Mouse (Mus musculus) R1 (cell line): ENCODE results near the gene Supt3.
A peak's percentile ranks its signal among the peaks of the same experiment; 100 is the strongest.

Experiments used
- DNase-seq: peaks from one replicate; pipeline ENCODE4 v3.0.0-alpha.2; 2018; ENCODE audit warnings: low read depth, low spot score

Gene Supt3

DNA sequence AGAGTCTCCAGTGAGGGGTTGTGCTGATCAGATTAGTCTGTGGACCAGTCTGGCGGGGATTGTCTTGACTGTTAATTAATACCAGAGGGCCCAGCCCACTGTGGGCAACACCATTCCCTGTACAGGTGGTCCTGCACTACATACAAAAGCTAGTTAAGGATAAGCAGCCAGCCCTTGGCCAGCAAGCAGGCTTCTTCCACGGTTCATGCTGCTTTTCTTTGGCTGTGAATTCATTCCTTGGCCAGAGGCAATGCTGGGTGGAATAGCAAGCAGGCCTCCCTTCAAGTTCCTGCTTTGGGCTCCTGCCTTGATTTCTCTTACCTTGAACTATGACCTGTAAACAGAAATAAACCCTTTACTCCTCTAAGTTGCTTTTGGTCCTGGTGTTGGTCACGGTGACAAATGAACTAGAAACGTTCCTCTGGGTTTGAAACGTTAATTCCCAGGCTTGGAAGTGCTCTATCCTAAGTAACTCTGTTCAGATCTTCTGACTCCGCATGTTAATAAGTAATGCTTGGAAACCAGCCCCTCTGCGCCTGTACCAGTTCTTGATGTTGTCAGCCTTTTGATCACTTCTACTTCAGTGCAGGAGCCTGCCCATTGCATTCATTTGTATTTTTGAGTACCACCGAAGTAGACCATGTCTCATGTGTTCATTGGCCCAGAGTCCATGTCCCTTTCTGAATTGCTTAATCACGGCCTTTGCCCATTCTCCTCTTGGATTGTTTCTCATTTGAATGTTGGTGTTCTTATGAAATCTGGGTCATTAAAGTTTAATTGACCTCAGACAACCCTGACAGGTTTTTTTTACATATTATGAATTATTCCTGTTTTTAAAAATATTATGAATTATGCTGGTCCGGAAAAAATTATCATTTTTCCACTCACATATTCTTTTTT is 356.8 kb downstream of the Supt3 start:
- DNase-seq = no peak

DNA sequence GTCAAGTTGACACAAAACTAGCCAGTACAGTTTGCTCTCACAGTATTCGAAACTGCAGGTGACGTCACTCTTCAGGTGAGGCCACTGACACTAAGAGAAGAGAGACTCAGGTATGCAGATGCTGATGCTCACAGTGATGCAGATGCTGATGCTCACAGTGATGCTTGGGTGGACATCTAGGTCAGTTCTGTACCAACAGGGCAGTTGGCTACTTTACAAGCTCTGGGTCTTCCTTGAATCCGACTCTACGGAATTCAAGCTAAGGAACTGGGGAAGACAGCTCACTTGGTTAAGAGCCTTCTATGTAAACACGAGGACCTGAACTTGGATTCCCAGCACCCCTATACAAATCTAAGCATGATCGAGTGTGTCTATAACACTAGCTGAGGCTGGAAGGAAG is 359.5 kb downstream of the Supt3 start:
- no peak for DNase-seq

DNA sequence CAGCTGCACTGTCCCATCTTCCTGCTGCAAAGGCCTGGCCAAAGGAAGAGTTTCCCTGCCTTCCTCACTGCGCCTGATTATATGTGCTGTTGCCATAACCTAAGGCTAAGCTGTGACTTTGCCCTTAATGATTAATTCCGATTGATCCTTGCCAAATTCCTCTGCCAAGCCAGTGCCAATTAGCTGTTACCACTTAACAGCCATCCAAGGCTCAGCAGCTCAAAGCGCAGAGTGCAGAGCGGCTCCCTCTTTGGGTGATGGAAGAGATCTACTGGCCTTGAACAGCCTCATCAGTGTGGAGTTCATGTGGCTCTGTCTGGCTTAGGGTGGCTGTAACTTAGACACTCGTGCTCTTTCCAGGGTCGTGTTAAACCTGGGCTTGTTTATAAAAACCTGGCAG is 366.1 kb downstream of the Supt3 start:
- no peak for DNase-seq

DNA sequence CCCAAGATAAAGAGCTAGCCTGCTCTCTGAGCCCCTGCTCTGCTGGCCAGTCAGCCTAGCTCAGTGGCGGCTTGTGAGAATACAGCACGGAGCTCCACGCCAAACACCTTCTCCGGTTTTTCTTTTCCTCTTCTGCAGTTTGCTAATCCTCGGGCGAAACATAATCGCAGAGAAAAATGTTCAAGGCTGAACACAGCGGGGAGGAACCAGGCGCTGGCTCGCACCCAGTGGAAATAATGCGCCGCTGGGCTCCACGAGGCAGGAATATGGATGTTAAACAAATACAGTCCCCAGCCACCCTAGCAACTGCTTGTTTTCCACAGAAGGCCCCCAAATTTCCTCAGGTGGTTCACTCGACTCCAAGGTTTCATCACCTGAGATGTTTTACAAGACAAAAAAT is 367.7 kb downstream of the Supt3 start:
- no peak for DNase-seq

DNA sequence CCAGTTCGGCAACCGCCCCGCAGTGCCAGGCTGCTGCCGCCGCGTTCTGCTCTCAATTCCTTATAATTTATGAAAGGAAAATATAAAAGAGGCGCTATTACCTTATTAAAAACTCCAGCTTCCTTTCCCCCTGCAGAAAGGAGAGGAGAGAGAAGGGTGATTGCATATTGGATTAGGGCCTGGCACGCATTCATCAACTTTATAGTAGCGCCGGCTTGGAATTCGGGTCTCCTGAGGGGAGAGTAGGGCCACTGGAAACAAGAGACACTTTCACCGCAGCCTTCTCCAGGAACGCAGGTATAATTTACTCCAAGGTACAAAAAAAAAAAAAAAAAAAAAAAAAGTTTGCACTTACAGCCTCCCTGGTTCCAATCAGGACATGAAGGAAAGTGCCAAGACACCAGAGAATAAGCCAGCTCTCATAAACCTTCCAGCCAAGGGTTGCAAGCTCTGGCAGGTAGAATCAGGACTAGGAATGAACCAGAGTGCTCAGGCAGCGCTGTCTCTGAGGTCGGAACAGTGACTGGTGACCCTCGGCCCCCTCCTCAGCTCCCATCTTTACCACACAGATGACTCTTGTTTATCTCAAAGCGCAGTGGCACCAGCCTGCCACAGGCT is 374.5 kb downstream of the Supt3 start:
- no peak for DNase-seq

DNA sequence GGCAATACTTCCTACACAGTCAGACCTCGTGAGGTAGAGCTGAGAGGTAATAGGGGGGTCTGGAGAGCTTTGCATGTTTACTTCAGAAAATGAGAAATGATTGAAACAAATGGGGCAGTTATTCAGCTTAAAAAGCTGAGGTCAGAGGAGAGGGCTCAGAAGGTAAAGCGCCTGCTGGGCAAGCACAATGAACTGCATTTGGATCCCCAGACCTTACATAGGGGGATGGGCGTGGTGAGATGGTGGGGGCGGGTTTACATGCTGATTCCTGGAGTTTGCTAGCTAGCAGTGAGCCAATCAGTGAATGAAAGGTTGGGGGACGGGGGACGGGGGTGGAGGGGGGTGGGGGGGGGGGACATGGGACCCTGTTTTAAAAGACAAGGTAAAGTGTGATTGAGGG is 376.8 kb downstream of the Supt3 start:
- peak; percentile 70 for DNase-seq

DNA sequence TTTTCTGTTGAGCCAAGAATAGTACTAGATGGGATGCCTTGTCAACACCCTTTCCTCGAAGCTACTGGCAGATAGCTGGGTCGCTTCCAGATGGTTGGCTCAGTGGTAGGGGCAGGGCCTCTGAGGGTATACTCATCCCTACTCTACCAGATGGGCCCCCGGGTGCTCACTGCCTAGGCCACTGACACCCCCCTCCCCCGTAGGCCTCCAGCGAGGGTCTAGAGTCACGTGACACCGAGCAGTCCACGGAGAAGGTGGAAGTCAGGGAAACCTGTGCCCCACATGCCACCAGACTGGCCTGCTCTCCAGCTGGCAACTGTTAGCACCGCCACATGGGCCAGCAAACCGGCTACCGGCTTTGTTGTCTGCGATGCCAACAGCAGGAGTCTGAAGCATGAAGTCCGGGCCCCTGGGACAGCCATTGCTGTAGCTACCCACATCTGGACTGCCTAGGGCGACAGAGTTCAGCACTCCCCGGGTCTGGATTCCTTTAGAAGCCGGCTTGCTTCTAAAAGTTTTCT is 381.3 kb downstream of the Supt3 start:
- peak; percentile 43 for DNase-seq

DNA sequence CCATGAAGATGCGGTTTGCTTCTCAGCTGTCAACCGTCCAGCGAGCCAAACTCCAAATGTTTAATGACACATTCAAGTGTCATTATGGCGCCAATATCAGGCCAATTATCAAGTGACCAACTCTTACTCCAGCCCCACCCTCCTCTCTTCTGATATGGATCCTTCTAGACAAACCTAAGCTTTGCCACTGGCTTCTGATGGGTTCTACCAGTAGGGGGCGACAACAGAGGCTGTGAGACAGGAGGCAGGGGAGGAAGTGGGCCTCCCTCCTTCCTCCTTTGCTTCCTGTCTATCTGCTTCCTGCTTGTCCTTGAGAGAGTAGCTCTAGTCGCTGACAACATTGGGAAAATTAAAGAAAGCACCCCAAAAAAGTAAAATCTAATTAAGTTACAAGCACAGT is 383.7 kb downstream of the Supt3 start:
- DNase-seq = peak; percentile 74

DNA sequence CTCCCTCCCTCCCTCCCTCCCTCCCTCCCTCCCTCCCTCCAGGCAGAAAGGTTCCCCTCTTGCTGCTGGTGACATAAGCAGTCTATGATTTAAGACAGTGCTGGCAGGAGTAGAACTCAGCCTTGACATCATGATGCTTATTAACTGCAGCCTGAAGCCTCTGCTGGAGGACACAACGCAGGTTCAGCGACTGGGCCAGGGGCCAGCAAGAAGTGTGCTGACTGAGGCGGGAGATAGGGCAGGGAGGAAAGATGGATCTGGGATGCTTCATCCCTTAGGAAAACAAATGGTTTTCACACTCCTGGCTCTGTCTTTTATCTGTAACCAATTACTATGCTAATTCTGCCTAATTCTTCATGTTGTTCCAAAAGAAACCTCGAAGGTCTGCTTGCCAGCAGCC is 388.8 kb downstream of the Supt3 start:
- no peak for DNase-seq
